Mouse (Mus musculus) yolk sac, embryonic 10.5 days (tissue): ENCODE data around the gene Zfp36.
"Not testable (repeated sequence)": the region's sequence is repeated elsewhere in the genome, so short reads cannot be mapped to it uniquely, and the experiment has no call there.

Source experiments
- DNase-seq: peaks from one replicate; pipeline ENCODE4 v3.0.0-alpha.2; 2017; ENCODE audit warnings: low spot score

Gene Zfp36

DNA sequence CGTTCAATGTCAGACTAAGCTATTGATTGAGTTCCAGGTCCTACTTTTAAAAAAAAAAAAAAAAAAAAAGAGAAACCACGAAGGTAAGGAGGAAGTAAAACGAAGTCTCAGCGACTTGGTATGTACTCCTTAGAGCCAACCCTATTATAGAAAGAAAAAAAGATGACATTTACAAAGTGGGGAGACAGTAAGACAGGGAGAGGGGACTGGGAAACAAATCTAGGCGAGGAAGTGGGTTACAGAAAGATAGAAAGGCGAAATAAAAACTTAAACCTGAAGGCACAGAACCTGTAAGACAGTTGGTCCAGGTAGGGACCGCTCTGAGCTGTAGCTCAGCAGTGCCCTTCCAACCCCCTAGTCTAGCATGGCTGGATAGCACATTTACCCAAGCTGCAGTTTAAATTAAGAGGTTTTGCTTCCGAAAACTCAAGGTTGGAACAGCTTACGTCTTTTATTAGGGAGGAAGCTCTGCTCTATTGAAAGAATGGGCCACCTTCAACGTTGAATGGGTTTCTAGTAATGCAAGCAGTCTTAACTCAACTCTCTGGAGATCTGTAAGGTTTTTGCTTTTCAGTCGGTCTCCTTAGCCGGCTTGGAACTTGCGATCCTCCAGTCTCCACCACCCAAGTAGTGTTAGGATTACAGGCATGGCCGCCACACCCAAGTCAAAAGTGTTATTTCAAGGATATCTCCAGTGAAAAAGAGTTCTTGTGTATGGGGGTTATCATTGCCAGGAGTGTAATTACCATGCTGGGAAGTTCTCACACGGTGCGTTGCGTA is at the start of gene Zfp36:
Gene Zfp36 (minus strand): TSS at position 17 of the 780 bp plus-strand sequence.
- no peak for DNase-seq

DNA sequence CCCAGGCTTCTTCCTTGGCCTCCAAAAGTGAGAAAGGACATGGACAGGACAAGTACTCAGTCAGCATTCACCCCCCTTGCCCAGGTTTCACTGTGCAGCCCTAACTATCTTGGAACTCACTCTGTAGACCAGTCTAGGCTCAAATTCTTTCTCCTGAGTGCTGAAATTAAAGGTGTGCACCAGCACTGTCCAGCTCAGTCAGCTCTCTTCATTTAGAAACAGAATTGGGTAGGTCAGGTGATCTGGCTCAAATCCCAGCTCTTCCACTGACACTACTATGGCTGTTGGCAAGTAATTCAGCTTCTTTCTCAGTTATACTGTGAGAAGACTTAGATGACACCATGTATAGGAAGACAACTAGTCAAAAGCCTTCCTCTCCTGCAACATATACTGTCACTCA is 47.7 kb upstream of the Zfp36 start:
- no peak for DNase-seq

- DNase-seq: no peak
Measured at GRCm38 (mm10) chr7:28423018-28423417, 43.0 kb upstream of the Zfp36 start.

DNA sequence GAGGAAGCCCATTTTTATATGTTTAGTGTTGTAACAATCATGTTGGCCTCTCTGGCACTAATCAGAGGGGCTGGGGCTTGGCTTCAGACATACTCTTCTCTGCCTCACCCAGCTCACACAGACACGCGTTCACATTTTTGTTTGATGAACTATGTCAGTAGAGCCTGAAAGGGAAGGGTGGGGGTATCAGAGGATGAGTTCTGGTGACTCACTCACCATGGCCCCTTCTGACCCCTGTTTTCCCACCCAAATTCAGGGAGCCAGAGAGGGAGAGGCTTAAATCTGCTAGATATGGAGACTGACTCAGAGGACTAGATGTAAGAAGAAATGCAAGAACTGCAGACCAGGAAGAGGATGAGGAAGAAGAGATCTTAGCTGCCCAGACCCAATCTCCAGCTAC is 39.4 kb upstream of the Zfp36 start:
- DNase-seq: no peak

- DNase-seq: no peak
Measured at GRCm38 (mm10) chr7:28418096-28418670, 38.1 kb upstream of the Zfp36 start.

DNA sequence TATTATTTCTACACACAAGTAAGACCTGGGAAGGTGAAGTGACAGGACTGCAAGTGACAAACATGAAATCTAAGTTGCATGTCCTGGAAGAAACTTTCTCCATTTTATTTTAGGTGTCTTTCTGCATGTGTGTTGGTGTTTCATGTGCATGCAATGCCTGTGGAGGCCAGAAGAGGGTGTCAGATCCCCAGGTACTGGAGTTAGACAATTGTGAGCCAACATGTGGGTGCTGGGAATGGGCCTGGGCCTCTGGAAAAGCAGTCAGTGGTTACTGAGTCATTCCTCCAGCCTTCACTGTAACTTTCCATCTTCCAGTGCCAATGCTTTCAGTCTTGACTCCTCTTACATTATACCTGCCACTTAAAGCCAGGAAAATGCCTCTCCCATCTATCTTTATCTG is 37.3 kb upstream of the Zfp36 start:
- DNase-seq: no peak

DNA sequence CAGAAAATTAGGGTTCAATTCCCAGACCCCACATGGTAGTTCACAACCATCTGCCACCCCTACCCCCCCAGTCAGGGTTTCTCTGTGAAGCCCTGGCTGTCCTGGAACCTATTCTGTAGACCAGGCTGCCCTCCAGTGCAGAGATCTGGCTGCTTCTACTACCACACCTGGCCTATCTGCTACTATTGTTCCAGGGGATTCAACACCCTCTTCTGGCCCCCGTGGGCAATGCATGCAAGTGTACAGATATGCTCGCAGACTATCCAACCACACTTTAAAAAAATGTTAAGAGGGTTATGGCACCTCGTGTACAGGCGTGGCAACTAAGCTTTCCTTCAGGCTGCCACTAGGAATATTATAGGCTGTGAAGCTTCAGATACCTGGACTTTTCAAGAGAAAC is 32.8 kb upstream of the Zfp36 start:
- no peak for DNase-seq

GRCm38 (mm10) chr7:28410841-28411475 is 30.9 kb upstream of the Zfp36 start:
- no peak for DNase-seq

- no peak for DNase-seq
Measured at GRCm38 (mm10) chr7:28401942-28402341, 21.9 kb upstream of the Zfp36 start.

DNA sequence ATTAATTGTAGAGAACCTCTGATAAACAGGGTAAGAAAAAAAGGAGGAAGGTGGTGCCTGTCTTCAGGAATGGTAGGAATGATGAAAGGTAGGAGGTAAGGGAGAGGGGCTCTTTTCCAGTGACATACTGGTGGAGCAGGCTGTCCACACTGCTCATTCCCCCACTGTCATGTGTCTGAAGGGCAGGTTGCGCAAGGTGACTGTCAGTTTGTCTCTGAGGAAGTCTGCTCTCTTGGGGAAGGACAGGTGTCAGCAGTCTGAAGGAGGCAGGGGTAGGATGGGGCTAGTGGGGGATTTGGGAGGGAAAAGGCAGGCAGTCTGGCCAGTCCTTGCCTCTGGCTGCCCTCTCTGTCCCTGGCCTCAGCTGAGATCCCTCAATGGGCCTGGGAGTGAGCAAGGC is 21.0 kb upstream of the Zfp36 start:
- peak; percentile 77 for DNase-seq

DNA sequence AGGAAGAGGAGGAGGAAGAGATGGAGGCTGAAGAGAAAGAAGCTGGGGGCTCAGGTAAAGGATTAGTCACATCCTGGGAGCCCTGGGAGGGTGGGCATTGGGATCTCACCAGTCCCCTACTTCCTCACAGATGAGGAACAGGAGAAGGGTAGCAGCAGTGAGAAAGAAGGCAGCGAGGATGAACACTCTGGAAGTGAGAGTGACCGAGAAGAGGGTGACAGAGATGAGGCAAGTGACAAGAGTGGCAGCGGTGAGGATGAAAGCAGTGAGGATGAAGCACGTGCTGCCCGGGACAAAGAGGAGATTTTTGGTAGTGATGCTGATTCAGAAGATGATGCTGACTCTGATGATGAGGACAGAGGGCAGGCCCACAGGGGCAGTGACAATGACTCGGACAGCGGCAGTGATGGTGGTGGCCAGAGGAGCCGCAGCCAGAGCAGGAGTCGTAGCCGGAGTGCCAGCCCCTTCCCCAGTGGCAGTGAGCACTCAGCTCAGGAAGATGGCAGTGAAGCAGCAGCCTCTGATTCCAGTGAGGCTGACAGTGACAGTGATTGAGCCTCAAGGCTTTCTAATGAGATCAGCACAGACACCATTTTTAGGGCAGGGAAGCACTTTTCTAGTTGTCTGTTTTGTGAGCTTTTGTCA is 18.8 kb upstream of the Zfp36 start:
- DNase-seq: no peak

DNA sequence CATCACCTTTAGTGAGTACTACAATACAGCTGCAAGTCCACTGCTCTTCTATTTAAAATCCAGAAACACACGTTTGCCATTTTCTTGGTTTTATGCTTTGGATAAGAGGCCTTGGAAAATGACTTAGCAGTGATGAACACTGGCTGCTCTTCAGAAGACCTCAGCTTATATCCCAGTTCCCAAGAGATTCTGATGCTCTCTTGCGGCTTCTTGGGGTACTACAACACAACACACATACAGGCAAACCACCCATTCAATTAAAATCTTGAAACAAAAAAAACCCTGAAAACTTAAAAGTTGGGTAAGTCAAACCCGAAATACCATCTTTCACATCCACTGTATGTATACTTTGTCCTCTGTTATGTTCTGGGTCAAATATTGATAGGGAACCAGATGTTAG is 17.9 kb upstream of the Zfp36 start:
- DNase-seq: no peak

DNA sequence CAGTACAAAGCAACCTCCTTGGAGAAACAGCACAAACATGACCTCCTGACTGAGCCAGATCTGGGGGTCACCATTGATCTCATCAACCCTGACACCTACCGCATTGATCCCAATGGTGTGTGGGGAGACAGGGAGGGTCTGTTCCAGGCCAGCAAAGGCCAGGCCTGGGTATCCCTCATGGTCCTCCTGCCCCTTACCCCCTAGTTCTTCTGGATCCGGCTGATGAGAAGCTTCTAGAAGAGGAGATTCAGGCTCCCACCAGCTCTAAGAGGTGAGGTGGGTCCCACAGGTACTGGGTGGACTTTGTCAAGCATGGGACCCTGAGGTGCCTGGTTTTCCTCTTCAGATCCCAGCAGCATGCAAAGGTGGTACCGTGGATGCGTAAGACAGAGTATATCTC is 15.4 kb upstream of the Zfp36 start:
- no peak for DNase-seq

DNA sequence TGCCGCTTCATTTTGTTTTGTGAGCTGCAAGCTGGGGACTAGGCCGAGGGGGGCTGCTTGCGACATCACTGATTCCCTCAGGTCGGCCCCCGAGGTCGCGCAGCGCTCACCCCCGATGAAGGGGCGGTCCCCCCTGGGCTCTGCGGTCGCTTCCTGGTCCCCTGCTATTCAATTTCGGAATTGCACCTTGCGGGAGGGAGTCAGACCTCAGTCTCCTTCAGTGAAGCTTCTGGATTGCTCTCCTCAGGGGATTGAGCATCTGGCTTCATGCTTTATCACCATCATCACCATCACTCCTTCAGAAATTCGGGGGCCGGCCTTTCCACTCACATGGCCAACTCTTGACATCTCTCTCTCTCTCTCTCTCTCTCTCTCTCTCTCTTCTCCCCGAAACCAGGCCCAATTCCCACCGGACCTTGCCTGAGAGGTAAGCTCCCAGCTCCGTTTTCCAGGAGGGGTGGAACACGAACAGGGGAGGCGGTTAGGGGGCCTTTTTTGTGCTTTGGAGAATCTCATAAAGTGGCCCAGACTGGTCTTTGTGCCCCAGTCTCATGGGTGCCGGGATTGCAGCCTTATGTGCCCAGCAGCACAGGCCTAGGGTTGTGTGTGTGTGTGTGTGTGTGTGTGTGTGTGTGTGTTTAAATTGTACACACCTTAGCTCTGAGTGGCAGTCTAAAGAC is 13.4 kb upstream of the Zfp36 start:
- DNase-seq: no peak

GRCm38 (mm10) chr7:28392429-28393271 is 12.6 kb upstream of the Zfp36 start, which contains the start of the genes Med29 and Paf1:
TSS of gene Med29 (minus strand) at chr7:28392708.
TSS of gene Paf1 (plus strand) at chr7:28392951.
- DNase-seq: peak; percentile 98

- DNase-seq: no peak
Measured at GRCm38 (mm10) chr7:28390331-28390730, 10.3 kb upstream of the Zfp36 start.

- DNase-seq: not testable (repeated sequence)
Measured at GRCm38 (mm10) chr7:28387384-28387783, 7.3 kb upstream of the Zfp36 start.

- not testable (repeated sequence) for DNase-seq
Measured at GRCm38 (mm10) chr7:28386877-28387276, 6.8 kb upstream of the Zfp36 start.

DNA sequence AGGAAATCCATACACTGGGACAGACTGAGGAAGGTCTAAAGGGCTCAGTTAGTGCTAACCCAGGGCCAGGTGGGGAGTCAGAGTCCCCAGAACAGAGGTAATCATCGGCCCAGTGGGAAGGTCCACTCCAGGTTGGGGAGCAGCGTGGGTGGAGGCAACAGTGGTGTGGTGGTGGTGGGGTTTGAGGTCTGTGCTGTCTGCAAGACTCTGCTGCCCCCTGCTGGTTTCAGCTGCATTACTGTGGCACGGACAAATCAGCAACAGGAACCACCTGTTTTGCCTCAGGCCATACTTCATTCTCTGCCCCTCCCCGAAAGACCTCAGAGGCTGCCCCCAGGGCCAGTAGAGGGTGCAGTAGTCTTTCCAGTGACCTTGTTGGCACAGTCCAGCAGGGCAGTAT is 6.4 kb upstream of the Zfp36 start:
- peak; percentile 83 for DNase-seq

DNA sequence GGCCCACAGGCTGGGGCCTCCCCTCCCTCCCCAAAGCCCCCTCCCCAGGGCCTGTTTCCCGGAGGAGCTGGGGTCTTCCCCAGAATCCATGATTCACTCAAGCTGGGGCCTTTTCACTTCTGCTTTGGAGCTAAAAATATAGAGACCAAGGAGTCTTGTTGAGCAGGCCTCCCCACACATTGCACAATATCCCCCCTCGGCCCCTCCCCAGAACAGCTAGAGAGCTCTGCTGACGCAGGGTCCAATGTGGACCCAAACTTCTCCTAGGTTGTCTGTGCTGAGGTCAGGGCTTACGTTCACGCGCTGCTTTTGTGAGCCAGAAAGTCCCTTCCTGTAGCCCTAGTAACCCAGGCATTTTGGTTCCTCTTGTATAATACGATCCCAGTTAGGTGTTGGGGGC is 6.0 kb upstream of the Zfp36 start:
- peak; percentile 61 for DNase-seq

- DNase-seq: no peak
Measured at GRCm38 (mm10) chr7:28385196-28385595, 5.1 kb upstream of the Zfp36 start.
